Mouse (Mus musculus) liver, embryonic 13.5 days (tissue): ENCODE results near the gene Adamtsl4. TPM values are rescaled to one million over a fixed set of nuclear protein-coding genes. Genes with fewer than 3 reads are reported as not detected.
A peak's percentile ranks its signal among the peaks of the same experiment; 100 is the strongest.

ENCODE experiments used
- ATAC-seq: fragments of 200-750 bp; cut with Nextera tagmentation; 2 replicates; pipeline ENCODE4 v1.8.0; 2017; ENCODE audit warnings: low read depth, mild to moderate bottlenecking, moderate number of reproducible peaks, moderate library complexity
- DNase-seq: peaks from one replicate; pipeline ENCODE4 v3.0.0; 2022
- H3K27ac ChIP-seq: fragments of 300-500 bp; sonication (generic); 2 replicates; pipeline ENCODE4 v1.5.1; 2015; ENCODE audit warnings: moderate library complexity, mild to moderate bottlenecking, inconsistent platforms
- H3K27me3 ChIP-seq: fragments of 300-500 bp; sonication (generic); 2 replicates; pipeline ENCODE4 v1.6.1; 2015; ENCODE audit warnings: mild to moderate bottlenecking, inconsistent platforms
- H3K36me3 ChIP-seq: fragments of 300-500 bp; sonication (generic); 2 replicates; pipeline ENCODE4 v1.6.1; 2015; ENCODE audit warnings: mild to moderate bottlenecking, inconsistent platforms
- H3K4me1 ChIP-seq: fragments of 300-500 bp; sonication (generic); replicated peaks from 2 replicates; pipeline ENCODE4 v1.6.1; 2015; ENCODE audit warnings: inconsistent platforms
- H3K4me2 ChIP-seq: fragments of 300-500 bp; sonication (generic); 2 replicates; pipeline ENCODE4 v1.6.1; 2015; ENCODE audit warnings: inconsistent platforms, mild to moderate bottlenecking, moderate library complexity
- H3K4me3 ChIP-seq: fragments of 300-500 bp; sonication (generic); replicated peaks from 2 replicates; pipeline ENCODE4 v1.5.1; 2015; ENCODE audit warnings: mild to moderate bottlenecking, inconsistent platforms
- H3K9ac ChIP-seq: fragments of 300-500 bp; sonication (generic); 2 replicates; pipeline ENCODE4 v1.6.1; 2015; ENCODE audit warnings: mild to moderate bottlenecking, inconsistent platforms
- H3K9me3 ChIP-seq: fragments of 300-500 bp; sonication (generic); replicated peaks from 2 replicates; pipeline ENCODE4 v1.6.1; 2016; ENCODE audit warnings: inconsistent platforms
- WGBS: fragments of 180-500 bp; shearing (Covaris S2); methylation state at CpG from one replicate; pipeline ENCODE4 v1.1.7; 2015; ENCODE audit not compliant: insufficient replicate concordance; 5-methylcytosine and 5-hydroxymethylcytosine counted together
- polyA plus RNA-seq: library from polyadenylated mRNA; unstranded; fragments of >200 nt; fragmentation: Nextera tagmentation; extraction: Ambion mirVana; gene quantifications from 2 replicates; pipeline ENCODE4 v1.2.1, GENCODE M21; 2015

Adamtsl4 gene
- polyA plus RNA-seq: 0.37 and 0.83 TPM in 2 replicates

- 0 out of 2 replicates have a peak, but pooled peaks have one; percentile 29 for ATAC-seq
- no peaks in the 10 kb centered on the region for H3K9me3 ChIP-seq
- H3K36me3 ChIP-seq: peaks cover 2% of the 10 kb centered on the region; the same call in 1 of the 2 replicates
- WGBS: 12% methylated on average over 50 of the region's 50 CpGs
- H3K4me1 ChIP-seq: peaks cover 46% of the 10 kb centered on the region
- H3K4me2 ChIP-seq: peak within 1 kb of the TSS; percentile 76
- peak within 1 kb of the TSS; percentile 61 for H3K9ac ChIP-seq
- no peak within 1 kb of the TSS for H3K27ac ChIP-seq
- DNase-seq: peak; percentile 51
- H3K27me3 ChIP-seq: peaks cover 33% of the 10 kb centered on the region
- H3K4me3 ChIP-seq: peak within 1 kb of the TSS; percentile 54
Observed at GRCm38 (mm10) chr3:95687524-95688421, at the start of gene Adamtsl4. Adamtsl4 (minus strand) TSS chr3:95687917.

GRCm38 (mm10) chr3:95735071-95735670 is 47.5 kb upstream of the Adamtsl4 start:
- DNase-seq (no peak), ATAC-seq (no peak)
- H3K9me3 ChIP-seq: no peaks in the 10 kb centered on the region
- peaks cover 54% of the 10 kb centered on the region for H3K4me1 ChIP-seq
- H3K4me3 ChIP-seq: no peak overlapping the region
- peak overlapping the region; percentile 57; the same call in 1 of the 2 replicates for H3K27ac ChIP-seq
- H3K36me3 ChIP-seq: peaks cover 37% of the 10 kb centered on the region
- H3K27me3 ChIP-seq: no peaks in the 10 kb centered on the region
- no peak overlapping the region; the same call in 1 of the 2 replicates for H3K9ac ChIP-seq
- H3K4me2 ChIP-seq: no peak overlapping the region
- 78% methylated on average over 12 of the region's 12 CpGs for WGBS

DNA sequence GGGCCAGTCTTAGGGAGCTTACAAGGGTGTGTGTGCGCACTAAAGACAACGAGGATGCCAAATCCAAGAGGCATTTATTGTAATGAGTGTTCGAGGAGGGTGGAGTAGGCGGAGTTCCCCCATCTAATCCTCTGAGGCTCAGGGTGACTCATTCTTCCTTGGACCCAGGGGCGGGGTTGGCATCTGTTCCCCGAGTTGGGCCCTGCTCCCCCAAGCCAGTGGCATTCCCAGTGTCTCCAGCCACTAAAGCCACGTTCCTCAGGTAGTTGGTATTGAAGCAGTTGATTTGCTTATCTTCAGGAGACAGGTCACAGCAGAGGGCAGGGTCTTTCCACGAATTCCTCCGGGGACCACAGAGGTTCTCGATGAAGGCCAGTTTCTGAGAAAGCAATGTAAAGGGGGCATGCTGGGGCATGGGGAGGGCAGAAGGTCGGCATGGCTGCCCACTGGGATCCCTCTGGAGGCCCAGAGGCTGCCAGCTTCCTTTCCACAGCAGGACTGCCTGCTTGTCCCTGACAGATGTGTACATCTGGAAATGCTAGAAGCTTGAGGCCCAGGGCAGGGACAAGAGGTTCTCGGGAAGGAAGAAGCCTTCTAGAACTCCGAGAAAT is 46.5 kb upstream of the Adamtsl4 start:
- Histone ChIP-seq H3K4me1 (peaks cover 44% of the 10 kb centered on the region), H3K4me3 (no peak overlapping the region), H3K9ac (peak overlapping the region; percentile 12), H3K27me3 (no peaks in the 10 kb centered on the region), H3K27ac (peak overlapping the region; percentile 57), H3K4me2 (peak overlapping the region; percentile 27), H3K36me3 (peaks cover 27% of the 10 kb centered on the region), H3K9me3 (no peaks in the 10 kb centered on the region)
- ATAC-seq (peak; percentile 66), DNase-seq (peak; percentile 50)
- WGBS: 40% methylated on average over 13 of the region's 13 CpGs

DNA sequence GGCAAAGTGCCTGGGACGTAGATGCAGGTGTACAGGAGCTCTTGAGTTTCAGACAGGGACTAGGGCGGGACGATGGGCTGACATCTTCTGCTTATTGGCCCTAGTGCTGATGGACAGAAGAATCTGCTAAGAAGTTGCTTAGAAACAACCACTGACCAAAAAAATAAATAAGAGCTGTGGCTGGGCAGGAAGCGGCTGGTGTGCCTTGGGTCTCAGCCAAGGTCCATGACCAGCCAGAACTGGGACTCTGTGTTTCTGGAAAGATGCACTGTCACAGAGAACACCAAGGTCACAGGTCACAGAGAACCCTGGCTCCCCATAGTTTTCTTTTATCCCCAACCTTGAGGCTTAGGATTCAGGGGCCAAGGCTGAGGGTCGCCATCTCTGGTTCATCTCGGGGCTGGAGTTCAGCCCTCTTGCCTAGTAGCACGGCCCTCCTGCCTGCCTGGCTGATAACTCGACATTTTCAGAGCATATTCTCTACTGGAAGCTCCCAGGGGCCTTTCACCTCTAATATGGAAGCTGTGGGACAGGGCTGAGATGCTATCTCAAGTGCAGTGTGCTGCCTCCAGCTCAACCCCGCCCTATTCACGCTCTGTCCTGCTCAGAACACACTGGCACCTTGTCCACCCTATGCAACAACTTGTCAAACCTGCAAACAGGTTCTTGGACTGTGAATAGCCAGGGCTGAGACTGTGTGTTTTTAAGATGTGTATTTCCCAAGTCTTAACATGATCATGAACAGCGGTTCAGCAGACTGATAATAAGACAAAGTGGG is 45.2 kb upstream of the Adamtsl4 start:
- peak overlapping the region; percentile 2; the same call in 1 of the 2 replicates for H3K27ac ChIP-seq
- H3K9ac ChIP-seq: no peak overlapping the region
- DNase-seq (no peak), ATAC-seq (no peak)
- H3K4me1 ChIP-seq: peaks cover 37% of the 10 kb centered on the region
- 62% methylated on average over 11 of the region's 11 CpGs for WGBS
- no peaks in the 10 kb centered on the region for H3K9me3 ChIP-seq
- H3K27me3 ChIP-seq: no peaks in the 10 kb centered on the region
- no peak overlapping the region for H3K4me2 ChIP-seq
- peaks cover 22% of the 10 kb centered on the region for H3K36me3 ChIP-seq
- H3K4me3 ChIP-seq: no peak overlapping the region

GRCm38 (mm10) chr3:95732297-95732696 is 44.6 kb upstream of the Adamtsl4 start:
- Histone ChIP-seq H3K36me3 (peaks cover 22% of the 10 kb centered on the region), H3K4me1 (peaks cover 37% of the 10 kb centered on the region), H3K27me3 (no peaks in the 10 kb centered on the region), H3K9me3 (no peaks in the 10 kb centered on the region), H3K9ac (no peak overlapping the region), H3K4me3 (no peak overlapping the region), H3K27ac (no peak overlapping the region), H3K4me2 (no peak overlapping the region)
- 88% methylated on average over 9 of the region's 9 CpGs for WGBS
- DNase-seq (no peak), ATAC-seq (no peak)

GRCm38 (mm10) chr3:95731802-95732201 is 44.1 kb upstream of the Adamtsl4 start:
- Histone ChIP-seq H3K4me2 (no peak overlapping the region), H3K4me3 (no peak overlapping the region), H3K9ac (no peak overlapping the region), H3K4me1 (peaks cover 37% of the 10 kb centered on the region), H3K36me3 (peaks cover 22% of the 10 kb centered on the region), H3K9me3 (no peaks in the 10 kb centered on the region), H3K27ac (no peak overlapping the region), H3K27me3 (no peaks in the 10 kb centered on the region)
- 84% methylated on average over 4 of the region's 4 CpGs for WGBS
- DNase-seq: no peak
- no peak for ATAC-seq

DNA sequence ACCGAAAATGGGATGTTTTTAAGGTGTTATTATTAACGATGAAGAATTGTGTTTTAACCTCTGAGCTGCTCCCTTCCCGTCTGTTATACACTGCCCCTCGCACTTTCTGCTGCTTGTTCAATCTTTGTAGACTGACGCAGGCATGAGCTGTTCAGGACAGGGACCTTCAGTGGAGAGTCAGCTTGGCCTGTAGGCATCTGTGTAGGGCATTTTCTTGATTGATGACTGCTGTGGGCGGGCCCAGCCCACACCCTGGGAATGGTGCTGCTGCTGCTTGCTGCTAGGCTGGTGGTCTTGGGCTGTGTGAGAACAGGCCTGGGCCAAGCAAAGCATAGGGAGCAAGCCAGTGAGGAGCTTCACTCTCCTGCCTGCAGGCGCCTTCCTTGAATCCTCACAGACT is 42.7 kb upstream of the Adamtsl4 start:
- Histone ChIP-seq H3K4me2 (no peak overlapping the region), H3K27ac (no peak overlapping the region), H3K27me3 (no peaks in the 10 kb centered on the region), H3K9me3 (no peaks in the 10 kb centered on the region), H3K4me3 (no peak overlapping the region), H3K4me1 (peaks cover 32% of the 10 kb centered on the region), H3K9ac (no peak overlapping the region), H3K36me3 (peaks cover 9% of the 10 kb centered on the region)
- 75% methylated on average over 7 of the region's 7 CpGs for WGBS
- no peak for DNase-seq
- no peak for ATAC-seq

- no peak for DNase-seq
- Histone ChIP-seq H3K36me3 (no peaks in the 10 kb centered on the region), H3K4me2 (no peak overlapping the region), H3K9ac (no peak overlapping the region), H3K4me3 (no peak overlapping the region), H3K27ac (no peak overlapping the region), H3K4me1 (peaks cover 17% of the 10 kb centered on the region), H3K9me3 (no peaks in the 10 kb centered on the region), H3K27me3 (no peaks in the 10 kb centered on the region)
- WGBS: 74% methylated on average over 2 of the region's 2 CpGs
- no peak for ATAC-seq
Observed at GRCm38 (mm10) chr3:95728906-95729305, 41.2 kb upstream of the Adamtsl4 start.

DNA sequence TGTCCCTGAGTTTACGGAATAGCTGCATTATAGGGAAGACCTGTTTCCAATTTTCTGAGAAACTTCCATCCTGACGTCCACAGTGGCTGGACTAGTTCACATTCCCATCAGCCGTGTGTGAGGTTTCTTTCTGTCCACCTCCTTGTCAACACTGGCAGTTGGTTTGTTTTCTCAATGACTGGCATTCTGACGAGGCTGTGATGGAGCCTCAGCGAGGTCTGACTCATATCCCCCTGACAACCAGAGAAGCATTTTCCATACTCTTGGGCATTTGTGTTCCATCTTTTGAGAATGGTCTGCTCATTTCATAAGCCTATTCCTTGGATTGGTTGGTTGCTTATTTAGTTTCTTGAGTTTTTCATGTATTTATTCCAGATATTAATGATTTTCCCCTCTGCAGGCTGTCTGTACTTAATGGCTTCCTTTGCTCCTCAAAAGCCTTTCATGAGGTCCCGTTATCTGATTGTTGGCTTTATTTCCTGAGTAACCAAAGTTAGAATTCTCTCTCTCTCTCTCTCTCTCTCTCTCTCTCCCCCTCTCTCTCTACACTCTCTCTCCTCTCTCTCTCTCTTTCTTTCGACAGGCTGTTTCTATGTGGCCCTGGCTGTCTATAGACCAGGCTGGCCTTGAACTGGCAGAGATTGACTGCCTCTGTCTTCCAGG is 39.1 kb upstream of the Adamtsl4 start:
- Histone ChIP-seq H3K36me3 (no peaks in the 10 kb centered on the region), H3K4me2 (no peak overlapping the region), H3K27me3 (no peaks in the 10 kb centered on the region), H3K27ac (no peak overlapping the region), H3K4me1 (peaks cover 3% of the 10 kb centered on the region; the same call in 1 of the 2 replicates), H3K4me3 (no peak overlapping the region), H3K9ac (no peak overlapping the region), H3K9me3 (no peaks in the 10 kb centered on the region)
- 47% methylated on average over 7 of the region's 7 CpGs for WGBS
- DNase-seq: no peak
- ATAC-seq: no peak

GRCm38 (mm10) chr3:95725863-95726262 is 38.1 kb upstream of the Adamtsl4 start:
- 68% methylated on average over 7 of the region's 7 CpGs for WGBS
- Histone ChIP-seq H3K27ac (no peak overlapping the region), H3K9ac (no peak overlapping the region), H3K36me3 (no peaks in the 10 kb centered on the region), H3K9me3 (no peaks in the 10 kb centered on the region), H3K4me3 (no peak overlapping the region), H3K27me3 (no peaks in the 10 kb centered on the region), H3K4me1 (0 out of 2 replicates have a peak, but pooled peaks cover 3% of the 10 kb centered on the region), H3K4me2 (no peak overlapping the region)
- ATAC-seq (no peak), DNase-seq (no peak)
